Mouse (Mus musculus) forelimb bud, embryonic 11.5 days (tissue): ENCODE measurements around the gene Trpt1.
"Not testable (repeated sequence)": the region's sequence is repeated elsewhere in the genome, so short reads cannot be mapped to it uniquely, and the experiment has no call there.

ENCODE experiments used
- DNase-seq: peaks from one replicate; pipeline ENCODE4 v3.0.0-alpha.2; 2012; ENCODE audit warnings: low read depth, low spot score

Gene Trpt1

DNA sequence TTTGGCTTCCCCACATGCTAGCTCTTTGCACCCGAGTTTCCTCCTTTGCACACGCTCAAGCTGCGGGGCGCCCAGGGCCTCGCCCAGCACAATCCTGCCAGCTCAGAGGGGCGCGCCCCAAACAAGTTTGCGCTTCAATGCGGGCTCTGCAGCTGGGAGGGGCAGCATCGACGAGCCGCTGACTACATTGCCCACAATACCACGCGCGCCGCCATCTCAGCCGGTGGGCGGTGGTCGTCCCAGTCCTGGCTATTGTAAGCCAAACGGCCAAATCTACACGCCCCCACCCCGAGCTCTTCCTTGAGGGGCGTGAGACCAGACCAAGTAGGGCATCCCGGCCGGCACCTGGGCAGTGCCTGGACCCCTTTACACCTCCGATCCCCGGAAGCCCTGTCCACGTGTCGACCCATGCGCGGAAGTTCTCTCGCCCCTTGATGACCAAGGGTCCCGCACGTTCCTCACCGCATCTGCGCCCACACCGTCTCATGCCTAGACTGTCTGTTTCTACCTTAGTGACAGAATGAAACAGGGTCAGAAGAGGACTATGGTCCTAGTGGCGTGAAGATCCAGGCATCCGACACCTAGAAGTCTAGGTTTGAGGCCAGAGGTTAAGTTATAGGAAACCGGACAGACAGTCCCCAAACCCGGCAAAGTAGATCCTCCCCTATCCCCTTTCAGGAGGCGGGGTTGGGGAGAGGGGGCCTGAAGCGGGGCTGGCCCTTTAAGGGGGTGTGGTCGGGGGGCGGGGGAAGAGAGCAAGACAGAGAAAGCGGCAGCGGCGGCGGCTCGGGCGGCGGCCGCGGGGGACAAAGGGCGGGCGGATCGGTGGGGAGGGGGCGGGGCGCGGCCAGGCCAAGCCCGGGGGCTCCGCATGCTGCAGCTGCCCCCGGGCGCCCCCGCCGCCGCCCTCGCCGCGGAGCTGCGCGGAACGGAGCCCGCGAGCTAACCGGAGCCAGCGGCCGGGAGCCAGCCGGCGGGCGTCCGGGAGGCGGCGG lies 21.4 kb upstream of the Trpt1 start, which contains the start of gene Ppp1r14b:
TSS of gene Ppp1r14b (plus strand) at position 758 of the 995 bp plus-strand sequence.
- DNase-seq, result peak; percentile 84

DNA sequence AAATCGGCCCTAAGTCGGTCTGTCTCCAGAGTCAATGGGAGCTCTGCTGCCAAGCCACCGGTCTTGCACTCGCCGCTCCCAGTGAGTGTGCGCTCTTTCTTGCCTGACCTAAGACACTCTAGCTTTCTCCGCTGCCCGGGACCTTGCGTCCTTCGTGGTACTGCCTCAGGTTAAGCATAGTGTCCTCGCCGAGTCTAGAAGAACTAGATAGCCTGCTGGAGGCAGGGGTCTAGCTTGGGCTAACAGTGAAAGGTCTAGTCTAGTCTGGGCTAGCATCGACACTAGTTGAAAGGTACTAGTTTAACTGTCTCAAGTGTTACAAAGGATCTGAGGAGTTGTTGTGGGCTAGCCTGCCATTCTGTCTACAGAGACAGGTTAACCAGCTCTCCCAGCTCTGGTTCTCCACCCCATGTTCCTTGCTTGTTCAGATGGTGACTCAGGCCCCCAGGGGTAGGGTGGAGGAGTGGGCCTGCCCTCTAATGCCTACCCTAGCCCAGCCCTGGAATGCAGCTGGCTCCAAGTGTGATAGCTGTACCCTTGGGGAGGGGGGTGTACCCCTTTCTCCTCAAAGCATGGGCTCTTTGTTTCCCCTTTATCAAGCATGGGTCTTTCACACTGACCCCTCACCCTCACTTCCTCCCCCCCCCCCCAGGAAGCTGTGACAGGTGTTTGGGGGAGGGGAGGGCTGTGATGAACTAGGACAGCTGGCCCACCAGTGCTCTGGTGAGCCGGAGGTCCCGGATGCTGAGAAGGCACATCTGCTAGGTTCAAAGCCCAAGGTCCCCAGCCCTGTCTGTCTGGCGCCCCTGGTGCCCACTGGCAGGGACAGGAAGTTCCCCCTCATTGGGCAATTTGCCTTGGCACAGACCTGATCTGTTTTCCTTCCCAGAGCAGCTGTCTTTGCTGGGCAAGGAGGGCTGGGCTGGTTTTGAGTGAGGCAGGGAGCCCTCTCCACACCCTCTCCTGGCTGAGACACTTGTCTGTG lies 20.1 kb upstream of the Trpt1 start, which contains the start of gene Plcb3:
TSS of gene Plcb3 (minus strand) at position 934 of the 985 bp plus-strand sequence.
- no peak for DNase-seq

DNA sequence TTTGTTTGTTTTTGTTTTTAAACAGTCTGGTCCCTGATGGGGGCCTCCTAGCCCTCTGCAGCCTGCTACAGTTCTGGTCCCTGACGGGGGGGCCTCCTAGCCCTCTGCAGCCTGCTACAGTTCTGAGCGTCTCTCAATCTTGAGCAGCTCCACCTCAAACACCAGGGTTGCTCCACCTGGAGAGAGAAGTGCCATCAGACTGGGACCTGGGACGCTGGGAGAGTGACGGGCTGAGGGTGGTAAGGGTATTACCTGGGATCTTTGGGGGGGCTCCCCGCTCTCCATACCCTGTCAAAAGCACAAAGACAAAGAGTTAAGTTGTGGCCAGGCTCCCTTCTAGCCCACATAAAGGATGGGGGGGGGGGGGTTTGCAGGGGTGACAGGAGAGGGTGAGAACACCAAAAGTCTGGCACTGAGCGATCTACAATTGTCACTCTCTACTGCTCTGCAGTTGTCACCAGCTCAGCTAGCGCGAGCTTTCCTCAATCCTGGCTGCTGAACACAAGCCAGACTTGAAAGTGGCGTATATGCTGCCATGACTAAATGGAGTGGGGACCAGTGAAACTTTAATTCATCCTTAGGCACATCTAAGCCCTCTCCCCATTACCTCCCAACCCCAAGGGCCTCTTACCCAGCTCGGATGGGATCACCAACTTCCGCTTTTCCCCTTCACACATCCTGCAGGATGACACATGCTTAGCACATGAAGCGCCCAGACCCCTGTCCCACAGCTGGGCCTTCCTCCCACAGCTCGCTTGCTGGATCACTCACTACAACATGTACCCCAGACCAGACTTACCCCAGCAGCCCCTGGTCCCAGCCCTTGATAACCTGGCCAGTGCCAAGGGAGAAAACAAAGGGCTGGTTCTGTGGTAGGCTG lies 17.9 kb upstream of the Trpt1 start:
- no peak for DNase-seq

DNA sequence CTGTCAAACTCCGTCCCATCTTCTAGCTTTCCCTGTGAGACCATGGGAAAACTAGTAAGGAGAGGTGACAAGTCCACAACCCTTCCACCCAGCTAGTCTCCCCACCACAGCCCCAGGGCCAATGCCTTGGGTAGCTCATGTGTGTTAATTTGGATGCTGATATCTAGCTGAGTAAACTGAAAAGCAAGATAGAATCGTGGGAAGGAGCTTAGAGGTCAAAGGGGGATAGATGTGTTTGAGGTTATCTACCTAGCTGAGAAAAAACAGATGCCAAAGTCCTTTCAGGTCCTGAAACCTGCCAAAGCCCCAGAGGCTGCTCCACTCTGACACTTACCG lies 17.3 kb upstream of the Trpt1 start:
- DNase-seq, result no peak

DNA sequence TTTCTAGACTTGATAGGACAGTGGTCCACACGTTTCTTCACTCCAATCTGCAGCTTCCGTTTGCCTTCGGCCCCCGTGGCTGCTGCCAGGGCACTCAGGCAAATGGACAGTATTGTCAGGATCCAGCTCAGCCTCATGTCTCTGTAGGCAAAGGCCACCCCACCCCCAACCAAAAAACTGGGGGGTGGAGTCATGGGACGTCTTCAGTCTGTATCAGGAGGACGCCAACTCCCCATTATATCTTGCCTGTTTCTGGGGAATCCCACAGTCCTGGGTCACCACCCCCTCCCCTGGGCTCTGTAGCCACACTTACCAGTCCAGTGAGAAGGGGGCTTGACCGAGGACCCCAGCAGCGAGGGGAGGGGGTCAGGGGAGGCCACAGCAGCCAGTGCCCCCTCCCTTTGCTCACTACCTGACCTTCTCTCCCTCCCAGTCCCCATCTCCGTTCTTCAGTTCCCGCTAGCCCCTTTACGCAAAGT lies 16.9 kb upstream of the Trpt1 start:
- no peak for DNase-seq

DNA sequence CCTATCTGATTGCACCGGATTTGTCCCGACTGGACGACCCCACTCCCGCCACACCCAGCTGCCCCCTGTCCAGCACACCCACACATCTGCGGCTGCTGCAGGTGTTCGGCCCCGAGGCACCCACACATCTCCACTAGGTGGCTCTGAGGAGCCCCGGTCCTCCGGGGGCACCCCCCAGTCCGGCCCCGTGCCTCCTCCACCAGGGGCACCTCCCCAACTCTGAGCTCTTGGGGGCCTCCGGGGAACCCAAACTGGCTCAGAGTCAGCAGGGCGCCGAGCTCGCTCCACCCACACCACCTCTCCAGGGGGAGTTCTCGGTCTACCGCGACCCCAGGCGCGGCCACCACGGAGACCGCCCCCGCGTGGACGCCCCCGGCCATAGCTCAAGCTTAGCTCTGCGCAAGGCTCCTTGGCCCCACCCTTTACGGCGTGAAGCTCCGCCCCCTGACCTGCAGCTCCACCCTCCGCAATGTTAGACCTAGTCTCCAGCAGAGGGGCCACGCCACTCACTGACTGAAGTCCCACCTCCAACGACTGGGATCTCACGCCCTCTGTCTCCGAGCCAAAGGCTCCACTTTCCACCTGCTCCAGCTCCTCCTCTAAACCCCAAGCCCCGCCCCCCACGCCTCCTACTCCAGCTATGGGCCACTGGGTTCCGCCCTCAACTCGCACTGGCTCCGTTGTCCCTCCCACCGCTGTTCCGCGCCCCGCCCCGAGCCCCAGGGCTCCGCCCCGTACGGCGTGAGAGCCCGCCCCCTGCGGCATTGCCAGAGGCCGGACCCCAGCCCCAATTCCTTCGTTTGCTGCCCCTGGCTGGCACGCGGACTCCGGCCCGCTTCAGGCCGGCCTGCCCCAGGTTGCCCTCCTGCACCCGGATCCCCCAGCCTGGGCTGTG lies 16.2 kb upstream of the Trpt1 start:
- DNase-seq, result peak; percentile 99

DNA sequence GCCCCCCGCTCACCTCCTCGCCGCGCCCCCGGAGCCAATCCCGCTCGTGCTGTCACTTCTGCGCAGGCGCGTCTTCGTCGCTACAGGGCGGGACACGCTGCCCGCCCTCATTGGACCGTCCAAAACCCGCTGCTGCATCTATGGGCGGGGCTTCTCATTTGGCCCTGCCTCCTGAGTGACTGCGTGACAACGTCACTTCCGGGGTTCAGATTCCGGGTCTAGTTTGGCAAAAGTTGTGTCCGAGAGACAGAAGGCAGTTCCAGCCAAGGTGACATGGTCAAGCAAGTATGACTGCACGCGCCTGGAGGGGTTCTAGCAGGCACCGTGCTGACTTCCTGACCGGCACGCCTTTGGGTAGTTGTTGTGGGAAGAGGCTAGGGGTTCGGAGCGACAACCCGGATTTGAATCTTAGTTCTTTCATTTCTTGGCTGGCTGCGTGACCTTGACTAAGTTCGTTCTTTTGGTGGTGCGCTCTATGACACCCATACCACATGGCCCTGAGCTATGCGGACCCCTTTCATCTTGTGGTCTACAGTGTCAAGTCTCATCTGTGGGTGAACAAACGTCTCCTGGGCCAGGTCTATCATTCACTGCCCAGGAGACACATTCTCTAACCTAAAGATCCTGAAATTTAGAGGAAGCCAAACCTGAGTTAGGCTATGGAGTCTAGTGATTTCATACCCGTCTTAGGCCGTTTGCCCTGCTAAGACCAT lies 15.4 kb upstream of the Trpt1 start, which contains the start of gene Fkbp2:
TSS of gene Fkbp2 (minus strand) at position 121 of the 713 bp plus-strand sequence.
- DNase-seq, result peak; percentile 99

DNA sequence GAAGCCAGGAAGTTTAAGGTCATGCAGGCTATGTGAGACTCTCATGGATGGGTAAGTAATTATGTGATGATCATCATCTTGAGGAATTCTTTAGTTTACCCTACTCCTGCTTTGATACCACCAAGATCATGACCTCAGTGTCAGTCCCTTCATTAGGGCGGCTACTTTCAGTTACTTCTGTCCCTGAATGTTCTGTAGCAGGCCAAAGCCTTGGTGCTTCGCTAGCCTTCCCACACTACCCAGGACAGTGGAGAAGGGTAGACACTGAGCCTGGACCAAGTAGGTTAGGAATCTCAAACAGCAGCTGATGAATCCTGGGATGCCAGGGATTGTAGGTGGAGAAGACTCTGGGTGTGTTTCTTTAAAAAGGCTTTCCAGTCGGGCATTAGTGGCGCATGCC lies 14.5 kb upstream of the Trpt1 start:
- no peak for DNase-seq

DNA sequence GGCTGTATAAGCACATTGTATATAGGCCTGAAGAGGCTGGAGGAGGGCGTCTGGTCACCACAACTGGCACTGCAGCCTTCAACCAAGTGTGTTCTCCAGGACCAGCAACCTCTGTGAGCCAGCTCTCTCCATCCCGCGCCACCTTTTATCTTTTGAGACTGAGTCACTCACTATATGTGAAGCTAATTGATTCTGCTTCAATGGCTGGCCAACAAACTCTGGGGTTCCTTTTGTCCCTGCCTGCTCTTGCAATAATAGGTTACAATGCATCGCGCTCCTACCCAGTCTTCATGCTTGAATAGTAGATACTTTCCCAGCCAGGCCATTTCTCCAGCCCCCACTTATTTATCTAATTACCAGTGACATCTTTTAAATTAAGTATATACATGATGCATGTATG lies 12.3 kb upstream of the Trpt1 start:
- DNase-seq, result no peak

DNA sequence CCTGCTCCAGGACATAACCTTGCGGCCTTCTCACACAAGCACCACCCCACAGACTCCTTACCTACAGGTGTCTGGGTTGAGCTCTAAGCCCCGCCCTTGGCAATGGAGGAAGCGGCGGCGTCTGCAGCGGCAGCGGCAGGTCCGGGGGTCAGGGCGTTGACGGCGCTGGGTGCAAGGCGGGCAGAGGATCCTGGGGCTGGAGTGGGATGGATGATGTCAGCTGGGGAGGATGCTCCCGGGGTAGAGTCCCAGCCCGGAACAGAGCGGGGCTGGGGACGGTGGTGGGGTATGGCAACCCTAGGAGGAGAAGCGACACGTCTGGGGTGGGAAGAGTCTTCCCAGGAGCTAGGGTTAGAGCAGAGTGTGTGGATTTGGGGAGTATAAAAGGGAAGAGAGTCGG lies 10.6 kb upstream of the Trpt1 start:
- DNase-seq, result no peak

DNA sequence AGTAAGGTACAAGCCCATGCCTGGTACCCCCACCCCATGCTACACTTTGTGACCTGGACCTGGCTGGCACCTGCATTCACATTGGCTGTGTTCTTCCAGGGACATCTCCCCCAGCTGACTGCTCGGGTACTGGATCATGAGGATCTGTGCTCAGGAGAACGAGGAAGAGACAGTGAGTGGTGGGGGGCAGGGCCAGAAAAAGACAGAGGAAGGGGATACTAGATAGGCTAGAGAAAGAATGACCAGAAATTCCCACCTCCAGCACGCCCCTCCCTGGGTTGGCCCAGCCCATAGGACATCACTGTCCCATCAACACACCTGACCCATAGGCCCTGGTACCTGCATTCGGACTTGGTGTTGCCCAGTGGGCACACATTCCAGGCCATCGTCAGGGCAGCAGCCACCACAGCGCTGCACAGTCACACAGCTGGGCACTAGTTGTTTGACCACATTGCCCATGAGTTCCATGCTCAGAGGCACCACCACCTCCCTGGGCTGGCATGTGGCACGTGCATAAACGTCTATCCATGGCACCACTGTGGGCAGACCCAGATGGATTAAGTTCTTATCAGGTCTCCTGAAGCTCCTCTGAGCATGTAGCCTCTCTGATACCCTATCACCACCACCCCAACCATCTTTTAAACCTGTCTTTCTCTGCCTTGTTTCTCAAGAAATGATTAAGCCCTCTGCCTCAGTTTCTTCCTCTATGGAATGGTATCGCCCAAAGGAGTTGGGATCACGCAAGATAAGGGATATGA lies 9.8 kb upstream of the Trpt1 start:
- DNase-seq, result no peak

DNA sequence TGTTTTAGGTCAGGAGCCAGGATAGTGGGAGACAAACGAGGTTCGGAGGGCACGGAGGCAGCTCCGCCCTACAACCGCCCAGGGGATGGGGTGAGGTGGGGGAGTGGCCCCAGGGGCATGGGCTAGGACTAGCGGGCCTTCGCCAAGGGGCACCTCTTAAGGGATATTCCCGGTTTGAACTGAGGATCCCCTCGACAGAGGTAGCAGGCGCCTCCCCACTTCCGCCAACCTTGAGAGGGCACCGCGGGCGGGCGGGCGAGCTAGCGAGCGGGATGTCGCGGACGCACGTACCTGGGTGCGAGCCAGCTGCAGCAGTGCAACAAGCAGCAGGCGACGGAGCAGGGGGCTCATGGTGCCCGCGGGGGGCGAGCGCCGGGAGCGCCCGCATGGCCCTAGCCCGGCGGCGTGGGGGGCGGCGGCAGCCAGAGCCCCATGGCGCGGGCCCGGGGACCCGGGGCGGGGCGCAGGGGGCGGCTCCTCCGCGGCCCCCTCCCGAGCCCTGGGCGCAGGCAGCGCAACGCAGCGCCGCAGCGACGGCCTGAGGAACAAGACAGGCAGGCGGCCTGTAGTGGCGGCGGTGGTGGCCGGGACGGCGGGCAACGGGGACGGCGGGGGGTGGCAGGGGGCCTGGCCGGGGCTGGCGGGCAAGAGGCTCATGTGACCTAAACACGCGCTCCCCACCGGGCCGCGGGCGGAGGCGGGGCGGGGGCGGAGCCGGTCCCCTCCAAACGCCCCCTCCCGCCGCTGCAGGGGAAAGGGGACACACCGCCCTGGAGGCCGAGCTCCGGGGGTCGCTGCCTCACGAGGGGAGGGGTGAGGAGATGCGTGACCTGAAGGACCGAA lies 8.6 kb upstream of the Trpt1 start, which contains the start of gene Vegfb:
TSS of gene Vegfb (minus strand) at position 591 of the 843 bp plus-strand sequence.
- DNase-seq, result no peak

DNA sequence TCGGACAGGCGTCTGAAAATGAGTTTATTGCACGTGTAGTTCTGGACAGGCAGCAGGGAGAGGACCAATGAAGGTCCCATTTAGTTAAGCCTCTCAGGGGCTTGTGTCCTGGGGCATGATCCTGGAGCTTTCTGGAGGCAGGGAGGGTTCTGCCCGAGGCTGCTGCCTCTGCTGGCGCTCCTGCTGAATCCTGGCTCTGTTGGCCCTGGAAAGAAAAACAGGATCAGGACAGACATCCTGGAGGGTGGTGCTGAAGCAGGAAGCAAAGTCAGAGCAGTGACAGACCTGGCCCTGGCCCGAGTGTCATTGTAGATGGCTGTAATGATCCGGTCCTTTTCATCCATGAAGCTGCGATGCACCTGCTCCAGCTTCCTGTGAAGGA lies 8.0 kb upstream of the Trpt1 start:
- DNase-seq, result no peak

DNA sequence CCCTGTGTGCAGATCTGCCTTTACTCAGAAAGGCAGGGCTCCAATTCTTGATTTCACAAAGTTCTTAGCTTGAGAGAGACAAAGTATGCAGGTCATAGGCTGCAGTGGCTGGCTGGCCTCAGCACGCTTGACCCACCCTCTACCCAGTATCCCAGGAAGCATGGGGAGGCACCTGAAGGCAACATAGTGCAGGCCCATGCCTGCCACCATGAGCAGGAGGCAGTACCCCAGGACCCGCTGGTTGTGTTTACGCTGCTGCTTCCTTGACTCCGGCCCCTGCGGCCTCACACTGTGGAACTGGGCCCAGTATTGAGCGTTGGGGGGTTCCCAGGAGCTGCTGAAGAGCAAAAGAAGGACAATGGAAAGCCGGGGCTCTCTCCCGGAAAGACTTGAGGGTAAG lies 6.7 kb upstream of the Trpt1 start:
- DNase-seq, result no peak

DNA sequence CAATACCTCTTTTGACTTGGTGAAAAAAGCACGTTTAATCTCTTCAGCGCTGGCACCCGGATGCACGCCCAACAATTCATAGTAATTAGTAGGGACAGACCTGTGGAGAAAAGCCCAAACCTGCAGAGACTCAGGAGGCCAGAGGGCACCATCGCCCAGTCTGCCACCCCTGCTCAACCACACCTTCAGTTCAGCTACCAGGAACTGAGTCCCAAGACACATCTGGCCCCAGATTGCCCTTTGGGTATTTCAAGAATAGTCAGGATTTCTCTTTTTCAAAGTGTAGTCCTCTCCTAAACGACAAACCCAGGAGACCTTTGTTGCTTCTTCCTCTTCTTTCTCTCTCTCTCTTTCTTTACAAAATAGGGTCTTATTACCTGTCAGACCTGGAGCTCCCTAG lies 5.2 kb upstream of the Trpt1 start:
- DNase-seq, result no peak

DNA sequence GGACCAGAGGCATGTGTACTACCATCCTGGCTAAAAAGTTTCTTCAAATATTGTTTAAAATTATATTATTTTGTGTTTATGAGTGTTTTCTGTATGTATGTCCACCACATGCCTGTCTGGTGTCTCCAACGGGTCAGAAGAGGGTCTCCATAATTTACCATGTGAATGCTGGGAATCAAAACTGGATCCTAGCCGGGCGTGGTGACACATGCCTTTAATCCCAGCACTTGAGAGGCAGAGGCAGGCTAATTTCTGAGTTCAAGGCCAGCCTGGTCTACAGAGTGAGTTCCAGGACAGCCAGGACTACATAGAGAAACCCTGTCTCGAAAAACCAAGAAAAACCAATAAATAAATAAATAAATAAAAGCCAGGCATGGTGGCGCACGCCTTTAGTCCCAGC lies 4.8 kb upstream of the Trpt1 start:
- not testable (repeated sequence) for DNase-seq
